Mouse (Mus musculus) kidney, adult 2 months (tissue): ENCODE measurements at regions not wholly inside any gene's neighbourhood (a gene's known extent, or its start where the extent isn't known, plus 50 kb on each side); places are given as distances from the start of the nearest gene placed in this dataset.

ENCODE experiments used
- DNase-seq: peaks from one replicate; pipeline ENCODE4 v3.0.0; 2021
- H3K27ac ChIP-seq: fragments of 200-500 bp; 2 replicates; pipeline ENCODE4 v1.5.1; 2012; ENCODE audit warnings: low read depth, low read length, control low read depth, inconsistent platforms; ENCODE audit not compliant: insufficient read depth
- H3K27me3 ChIP-seq: fragments of 200-500 bp; replicated peaks from 2 replicates; pipeline ENCODE4 v1.6.1; 2012; ENCODE audit warnings: mild to moderate bottlenecking, moderate library complexity, low read length, inconsistent platforms; ENCODE audit not compliant: control insufficient read depth, insufficient read depth
- H3K36me3 ChIP-seq: fragments of 200-500 bp; 2 replicates; pipeline ENCODE4 v1.6.1; 2012; ENCODE audit warnings: mild to moderate bottlenecking, moderate library complexity, low read length, inconsistent platforms; ENCODE audit not compliant: control insufficient read depth, insufficient read depth
- H3K4me1 ChIP-seq: fragments of 200-500 bp; 2 replicates; pipeline ENCODE4 v1.6.1; 2011; ENCODE audit warnings: low read length; ENCODE audit not compliant: control insufficient read depth, insufficient read depth
- H3K4me3 ChIP-seq: fragments of 200-500 bp; 2 replicates; pipeline ENCODE4 v1.5.1; 2011; ENCODE audit warnings: mild to moderate bottlenecking, low read depth, low read length, control low read depth; ENCODE audit not compliant: insufficient read depth
- CTCF ChIP-seq: fragments of 200-500 bp; conservative IDR thresholded peaks from 2 replicates; pipeline ENCODE4 v1.5.1; 2011; ENCODE audit warnings: low read depth, mild to moderate bottlenecking, control low read depth, low read length, moderate library complexity, mixed read lengths; ENCODE audit not compliant: insufficient read depth, insufficient read length
- POLR2A ChIP-seq: fragments of 200-500 bp; IDR thresholded peaks from one replicate; pipeline ENCODE4 v1.6.1; 2011; ENCODE audit warnings: low read depth, low read length, control low read depth
- WGBS: fragments of 180-500 bp; shearing (Covaris S2); methylation state at CpG from one replicate; pipeline ENCODE4 v1.1.7; 2018; 5-methylcytosine and 5-hydroxymethylcytosine counted together

- Histone ChIP-seq H3K27ac (no peak overlapping the region), H3K36me3 (no peaks in the 10 kb centered on the region), H3K4me1 (no peaks in the 10 kb centered on the region), H3K27me3 (no peaks in the 10 kb centered on the region), H3K4me3 (no peak overlapping the region)
- TF ChIP-seq CTCF (no peak), POLR2A (no peak)
- DNase-seq, result no peak
- WGBS, result 88% methylated on average over 5 of the region's 5 CpGs
Observed at GRCm38 (mm10) chr2:159284100-159284499, 489.5 kb downstream of the Dhx35 start.

- Histone ChIP-seq H3K36me3 (no peaks in the 10 kb centered on the region), H3K27ac (no peak overlapping the region), H3K27me3 (no peaks in the 10 kb centered on the region), H3K4me3 (no peak overlapping the region), H3K4me1 (no peaks in the 10 kb centered on the region)
- no peak for DNase-seq
- TF ChIP-seq CTCF (no peak), POLR2A (no peak)
- 81% methylated on average over 8 of the region's 8 CpGs for WGBS
Observed at GRCm38 (mm10) chr2:159284525-159285189, 490.1 kb downstream of the Dhx35 start.

DNA sequence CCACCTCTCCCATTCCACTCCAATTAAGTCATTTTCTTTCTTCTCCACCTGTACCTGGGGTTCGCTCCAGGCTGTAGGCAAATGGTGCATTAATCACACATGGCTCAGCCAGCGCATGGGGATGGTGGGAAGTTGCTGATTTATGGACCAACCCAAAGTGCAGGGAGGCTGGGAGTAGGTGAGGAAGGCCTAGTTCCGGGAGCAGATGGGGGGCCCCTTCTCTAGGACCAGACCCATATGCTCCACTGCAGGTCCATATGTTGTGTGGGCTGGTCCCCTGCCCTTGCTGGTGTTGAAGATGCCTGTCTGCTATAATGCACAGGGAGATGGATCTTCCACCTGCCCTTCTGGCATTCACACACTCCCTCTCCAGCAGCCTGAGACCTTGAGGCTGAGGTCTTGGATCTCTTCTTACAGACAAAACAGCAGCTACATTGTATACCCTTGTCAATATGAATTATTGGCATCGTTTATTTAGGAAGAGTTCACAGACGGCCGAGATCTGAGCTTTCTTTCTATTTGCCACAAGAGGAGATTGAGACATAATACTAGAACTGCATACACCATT is 493.5 kb downstream of the Dhx35 start:
- DNase-seq, result no peak
- TF ChIP-seq CTCF (no peak), POLR2A (no peak)
- 49% methylated on average over 6 of the region's 6 CpGs for WGBS
- Histone ChIP-seq H3K4me1 (no peaks in the 10 kb centered on the region), H3K27ac (no peak overlapping the region), H3K36me3 (no peaks in the 10 kb centered on the region), H3K4me3 (no peak overlapping the region), H3K27me3 (no peaks in the 10 kb centered on the region)

DNA sequence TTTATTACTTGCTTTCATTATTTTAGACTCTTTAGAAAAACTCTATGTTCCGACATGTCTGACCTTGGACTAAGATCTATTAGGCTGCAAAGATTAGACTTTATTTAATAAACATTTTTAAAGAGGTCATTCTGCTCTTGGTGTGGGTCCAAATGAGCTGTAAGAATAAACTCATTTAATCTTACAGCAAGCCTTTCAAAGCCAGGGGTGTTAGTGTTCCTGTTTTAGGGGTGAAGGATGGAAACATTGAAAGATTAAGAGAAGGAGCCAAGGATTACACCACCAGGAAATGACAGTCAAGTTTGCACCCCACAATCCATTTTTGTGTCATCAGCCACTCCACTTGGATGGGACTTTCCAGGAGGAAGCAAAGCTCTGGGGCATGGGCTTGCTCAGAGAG is 495.5 kb downstream of the Dhx35 start:
- 72% methylated on average over 1 of the region's 1 CpGs for WGBS
- peak; percentile 30 for DNase-seq
- H3K36me3 ChIP-seq, result no peaks in the 10 kb centered on the region
- TF ChIP-seq POLR2A, result no peak
- TF ChIP-seq CTCF, result no peak
- H3K4me1 ChIP-seq, result no peaks in the 10 kb centered on the region
- no peak overlapping the region for H3K4me3 ChIP-seq
- no peak overlapping the region for H3K27ac ChIP-seq
- no peaks in the 10 kb centered on the region for H3K27me3 ChIP-seq

GRCm38 (mm10) chr2:159307001-159307400 is 512.4 kb downstream of the Dhx35 start:
- H3K27me3 ChIP-seq, result no peaks in the 10 kb centered on the region
- H3K4me1 ChIP-seq, result no peaks in the 10 kb centered on the region
- 30% methylated on average over 7 of the region's 7 CpGs for WGBS
- no peak overlapping the region for H3K4me3 ChIP-seq
- TF ChIP-seq CTCF, result no peak
- no peak for DNase-seq
- no peak overlapping the region for H3K27ac ChIP-seq
- no peaks in the 10 kb centered on the region for H3K36me3 ChIP-seq

- TF ChIP-seq CTCF, result no peak
- TF ChIP-seq POLR2A, result no peak
- Histone ChIP-seq H3K27ac (no peak overlapping the region), H3K36me3 (no peaks in the 10 kb centered on the region), H3K4me1 (no peaks in the 10 kb centered on the region), H3K4me3 (no peak overlapping the region), H3K27me3 (no peaks in the 10 kb centered on the region)
- 41% methylated on average over 3 of the region's 3 CpGs for WGBS
- DNase-seq, result no peak
Observed at GRCm38 (mm10) chr2:159334711-159335110, 540.1 kb downstream of the Dhx35 start.

DNA sequence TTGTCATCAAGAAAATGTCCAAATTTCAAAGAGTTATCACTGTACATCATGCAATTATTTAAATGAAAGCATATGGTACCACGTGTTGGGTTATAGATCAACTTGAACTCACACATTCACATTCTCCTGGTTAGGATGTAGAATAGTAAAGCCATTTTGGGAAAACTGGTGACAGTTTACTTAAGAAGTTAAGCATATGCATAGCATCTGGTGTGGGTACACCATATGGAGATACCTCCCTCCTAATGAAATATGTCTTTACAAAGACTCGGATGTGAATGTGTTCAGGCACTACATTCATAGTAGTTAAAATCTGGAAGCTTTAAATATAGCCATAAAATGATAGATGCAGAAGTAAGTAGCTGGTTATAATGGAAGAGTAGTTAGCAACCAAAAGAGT is 542.0 kb downstream of the Dhx35 start:
- DNase-seq, result no peak
- no peak overlapping the region for H3K4me3 ChIP-seq
- no peak overlapping the region for H3K27ac ChIP-seq
- TF ChIP-seq CTCF (no peak), POLR2A (no peak)
- H3K27me3 ChIP-seq, result no peaks in the 10 kb centered on the region
- no peaks in the 10 kb centered on the region for H3K4me1 ChIP-seq
- H3K36me3 ChIP-seq, result no peaks in the 10 kb centered on the region
- WGBS, result 85% methylated on average over 2 of the region's 2 CpGs
